Mouse (Mus musculus) stomach, embryonic 16.5 days (tissue): ENCODE measurements around the gene Itga6. TPM values are rescaled to one million over a fixed set of nuclear protein-coding genes. Genes with fewer than 3 reads are reported as not detected.
"Not testable (repeated sequence)": the region's sequence is repeated elsewhere in the genome, so short reads cannot be mapped to it uniquely, and the experiment has no call there.

Experiments
- ATAC-seq: fragments of 200-750 bp; cut with Nextera tagmentation; 2 replicates; pipeline ENCODE4 v1.8.0; 2017; ENCODE audit warnings: moderate number of reproducible peaks, moderate TSS enrichment; ENCODE audit not compliant: insufficient read depth, low FRiP score
- H3K27ac ChIP-seq: fragments of 300-500 bp; sonication (generic); 2 replicates; pipeline ENCODE4 v1.5.1; 2014; ENCODE audit warnings: low read length
- H3K27me3 ChIP-seq: fragments of 300-500 bp; sonication (generic); 2 replicates; pipeline ENCODE4 v1.6.1; 2014; ENCODE audit warnings: low read length, control low read depth, mixed read lengths; ENCODE audit not compliant: control insufficient read depth, insufficient read depth
- H3K36me3 ChIP-seq: fragments of 300-500 bp; sonication (generic); 2 replicates; pipeline ENCODE4 v1.6.1; 2014; ENCODE audit warnings: low read length; ENCODE audit not compliant: control insufficient read depth, insufficient read depth
- H3K4me1 ChIP-seq: fragments of 300-500 bp; sonication (generic); 2 replicates; pipeline ENCODE4 v1.6.1; 2014; ENCODE audit warnings: low read length, control low read depth, mixed read lengths; ENCODE audit not compliant: control insufficient read depth, insufficient read depth
- H3K4me2 ChIP-seq: fragments of 300-500 bp; sonication (generic); 2 replicates; pipeline ENCODE4 v1.6.1; 2014; ENCODE audit warnings: low read depth, low read length, mixed read lengths
- H3K4me3 ChIP-seq: fragments of 300-500 bp; sonication (generic); replicated peaks from 2 replicates; pipeline ENCODE4 v1.5.1; 2014; ENCODE audit warnings: mild to moderate bottlenecking, low read length
- H3K9ac ChIP-seq: fragments of 300-500 bp; sonication (generic); 2 replicates; pipeline ENCODE4 v1.6.1; 2014; ENCODE audit warnings: low read length
- H3K9me3 ChIP-seq: fragments of 300-500 bp; sonication (generic); replicated peaks from 2 replicates; pipeline ENCODE4 v1.6.1; 2016; ENCODE audit warnings: low read length, control low read depth; ENCODE audit not compliant: control insufficient read depth
- WGBS: fragments of 180-500 bp; shearing (Covaris S2); extraction: QIAGEN DNeasy Blood & Tissue Kit; methylation state at CpG from one replicate; pipeline ENCODE4 v1.1.7; 2014; 5-methylcytosine and 5-hydroxymethylcytosine counted together
- polyA plus RNA-seq: library from polyadenylated mRNA; unstranded; fragments of >200 nt; fragmentation: Nextera tagmentation; extraction: Ambion mirVana; gene quantifications from 2 replicates; pipeline ENCODE4 v1.2.1, GENCODE M21; 2015

Gene Itga6
- polyA plus RNA-seq, 1 experiment from 2014 or later, result 47.1 TPM

DNA sequence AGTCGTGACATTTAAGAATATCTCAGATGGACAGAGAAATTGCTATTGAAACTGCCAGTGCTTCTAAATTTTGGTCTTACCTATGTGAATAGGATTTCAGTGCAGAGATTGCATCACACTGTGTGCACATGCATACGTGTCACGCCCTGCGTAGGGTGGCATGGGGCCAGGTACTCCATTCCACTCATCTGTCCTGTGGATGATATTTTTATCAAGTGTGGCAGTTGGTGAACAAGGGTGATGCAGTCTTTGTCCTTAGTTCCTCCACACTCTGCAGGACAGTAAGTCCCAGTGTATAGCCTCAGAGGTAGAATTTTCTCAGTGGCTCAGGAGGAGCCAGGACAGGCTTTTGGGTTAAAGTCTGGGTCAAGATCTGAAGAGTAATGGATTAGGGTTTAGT, 90.8 kb downstream of the Itga6 start:
- ATAC-seq, result no peak
- Histone ChIP-seq H3K4me3 (no peak overlapping the region), H3K4me1 (no peaks in the 10 kb centered on the region), H3K27ac (no peak overlapping the region), H3K9me3 (no peaks in the 10 kb centered on the region), H3K4me2 (no peak overlapping the region), H3K9ac (no peak overlapping the region), H3K36me3 (no peaks in the 10 kb centered on the region), H3K27me3 (no peaks in the 10 kb centered on the region)
- 87% methylated on average over 4 of the region's 4 CpGs for WGBS

DNA sequence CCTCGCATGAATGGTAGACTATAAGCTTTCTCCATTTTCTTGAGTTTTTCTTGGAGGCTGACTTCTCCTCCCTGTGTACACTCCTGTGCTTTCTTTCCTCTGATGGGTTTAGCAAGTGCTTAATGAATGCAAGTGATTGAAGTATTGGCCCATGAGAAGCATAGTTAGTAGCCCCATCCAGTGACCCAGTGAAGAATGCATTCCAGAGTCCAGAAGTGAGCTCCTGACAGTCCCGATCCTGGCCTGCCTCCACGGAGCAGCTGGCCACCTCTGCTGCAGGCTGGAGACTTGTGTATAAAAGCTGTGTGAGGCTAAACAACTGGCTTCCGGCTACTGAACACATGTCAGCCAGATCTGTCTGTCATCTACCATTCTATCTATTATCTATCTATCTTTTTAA, 91.8 kb downstream of the Itga6 start:
- H3K4me2 ChIP-seq, result no peak overlapping the region
- 47% methylated on average over 4 of the region's 4 CpGs for WGBS
- H3K27ac ChIP-seq, result no peak overlapping the region
- no peaks in the 10 kb centered on the region for H3K9me3 ChIP-seq
- no peak for ATAC-seq
- no peak overlapping the region for H3K4me3 ChIP-seq
- H3K36me3 ChIP-seq, result no peaks in the 10 kb centered on the region
- no peak overlapping the region for H3K9ac ChIP-seq
- no peaks in the 10 kb centered on the region for H3K27me3 ChIP-seq
- H3K4me1 ChIP-seq, result no peaks in the 10 kb centered on the region

DNA sequence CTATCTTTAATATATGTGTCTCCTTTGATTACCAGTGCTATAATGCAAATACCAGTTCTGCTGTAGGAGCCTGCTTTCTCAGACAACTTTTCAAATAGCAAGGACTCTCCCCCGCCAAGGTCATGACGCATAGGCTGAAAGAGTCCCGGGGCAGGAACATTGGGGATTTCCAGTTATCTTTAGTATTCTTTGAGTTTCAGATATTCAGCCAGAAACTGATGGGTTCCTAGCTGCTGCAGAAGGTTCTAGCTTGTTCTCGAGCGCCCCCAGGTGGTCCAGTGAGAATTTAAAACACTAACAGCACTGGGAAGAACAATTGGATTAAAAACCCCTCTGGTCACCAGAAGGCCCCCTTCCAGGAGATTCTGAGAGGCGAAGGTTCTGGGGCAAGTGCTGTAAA, 92.4 kb downstream of the Itga6 start:
- Histone ChIP-seq H3K9ac (no peak overlapping the region), H3K36me3 (no peaks in the 10 kb centered on the region), H3K4me2 (no peak overlapping the region), H3K27me3 (no peaks in the 10 kb centered on the region), H3K27ac (no peak overlapping the region), H3K9me3 (no peaks in the 10 kb centered on the region), H3K4me3 (no peak overlapping the region), H3K4me1 (no peaks in the 10 kb centered on the region)
- ATAC-seq, result no peak
- WGBS, result 31% methylated on average over 6 of the region's 6 CpGs

DNA sequence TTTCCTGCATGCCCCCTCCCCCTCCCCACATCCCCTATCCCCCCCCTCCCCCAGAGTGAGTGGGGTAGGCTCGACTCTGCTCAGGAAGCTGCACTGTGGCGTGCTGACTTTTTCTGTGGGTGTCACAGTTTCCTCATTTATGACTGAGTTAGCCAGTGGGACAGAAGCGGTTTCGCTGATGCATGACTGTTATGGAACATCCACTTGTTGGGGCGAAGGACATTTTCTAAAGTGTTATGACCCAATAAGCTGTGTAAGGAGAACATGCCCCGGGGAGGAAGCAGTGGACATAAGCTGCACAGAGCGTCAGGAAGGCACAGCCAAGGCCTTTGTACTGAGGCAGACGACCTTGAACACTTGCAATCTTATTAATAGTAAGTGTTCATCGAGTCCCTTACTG, 97.9 kb downstream of the Itga6 start:
- Histone ChIP-seq H3K9me3 (no peaks in the 10 kb centered on the region), H3K4me2 (no peak overlapping the region), H3K27me3 (no peaks in the 10 kb centered on the region), H3K9ac (no peak overlapping the region), H3K4me3 (no peak overlapping the region), H3K4me1 (no peaks in the 10 kb centered on the region), H3K27ac (no peak overlapping the region), H3K36me3 (peaks cover 4% of the 10 kb centered on the region; the same call in 1 of the 2 replicates)
- 74% methylated on average over 9 of the region's 9 CpGs for WGBS
- no peak for ATAC-seq

DNA sequence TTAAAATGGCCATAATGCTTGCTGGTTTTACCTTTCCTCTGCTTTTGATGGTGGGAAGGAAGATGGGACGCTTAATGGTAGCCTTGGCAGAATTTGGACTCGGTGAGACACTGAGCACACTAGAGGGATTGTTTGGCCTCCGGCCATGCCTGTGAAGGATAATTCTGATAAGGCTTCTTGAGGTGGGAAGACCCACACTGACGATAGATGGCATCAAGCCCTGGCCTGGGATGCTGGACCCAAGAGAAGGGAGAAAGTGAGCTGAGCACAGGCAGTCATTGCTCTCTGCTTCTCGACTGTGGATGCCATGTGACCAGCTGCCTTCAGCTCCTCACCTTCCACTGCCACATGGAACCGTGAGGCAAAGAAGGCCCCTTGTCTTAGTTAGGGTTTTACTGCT, 99.5 kb downstream of the Itga6 start:
- no peaks in the 10 kb centered on the region for H3K4me1 ChIP-seq
- WGBS, result 89% methylated on average over 6 of the region's 6 CpGs
- H3K4me3 ChIP-seq, result no peak overlapping the region
- H3K36me3 ChIP-seq, result peaks cover 4% of the 10 kb centered on the region; the same call in 1 of the 2 replicates
- ATAC-seq, result no peak
- no peak overlapping the region for H3K9ac ChIP-seq
- H3K9me3 ChIP-seq, result no peaks in the 10 kb centered on the region
- no peak overlapping the region for H3K27ac ChIP-seq
- H3K4me2 ChIP-seq, result no peak overlapping the region
- H3K27me3 ChIP-seq, result no peaks in the 10 kb centered on the region

DNA sequence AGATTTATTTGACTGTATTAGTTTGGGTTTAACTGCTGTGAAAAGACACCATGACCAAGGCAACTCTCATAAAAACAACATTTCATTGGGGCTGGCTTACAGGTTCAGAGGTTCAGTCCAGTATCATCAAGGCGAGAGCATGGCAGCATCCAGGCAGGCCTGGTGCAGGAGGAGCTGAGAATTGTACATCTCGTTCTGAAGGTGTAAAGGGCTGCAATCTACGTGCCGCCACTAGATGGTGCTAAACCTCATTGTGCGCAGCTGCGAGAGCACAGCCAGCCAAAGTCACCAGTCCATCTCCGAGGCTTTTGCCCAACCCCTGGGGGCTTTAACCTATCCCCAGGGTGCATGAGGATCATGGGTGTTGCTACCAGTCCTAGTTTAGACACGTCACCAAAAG, 106.7 kb downstream of the Itga6 start:
- 6% methylated on average over 6 of the region's 8 CpGs for WGBS
- H3K27me3 ChIP-seq, H3K4me3 ChIP-seq, H3K9ac ChIP-seq, ATAC-seq, H3K36me3 ChIP-seq, H3K4me2 ChIP-seq, H3K4me1 ChIP-seq, H3K27ac ChIP-seq, H3K9me3 ChIP-seq: not testable (repeated sequence)

DNA sequence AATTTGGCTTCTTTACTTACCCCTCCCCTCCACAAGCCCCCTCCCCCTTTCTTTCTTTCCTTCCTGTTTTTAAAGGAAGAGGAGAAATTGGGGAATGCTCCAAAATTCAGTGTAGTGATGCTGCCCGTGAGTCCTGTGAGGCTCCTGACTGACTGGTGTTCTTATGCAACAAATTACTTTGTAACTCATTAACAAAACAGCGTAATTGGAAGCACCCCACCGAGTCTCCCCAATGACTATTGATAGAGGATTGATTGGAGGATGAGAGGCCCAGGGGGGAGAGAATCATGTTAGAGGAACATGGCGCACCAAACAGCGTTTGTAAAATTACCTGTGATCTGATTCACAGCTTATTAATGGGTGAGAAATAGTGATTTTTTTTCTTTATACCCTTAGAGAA, 109.7 kb downstream of the Itga6 start:
- no peak overlapping the region for H3K4me2 ChIP-seq
- no peaks in the 10 kb centered on the region for H3K27me3 ChIP-seq
- no peaks in the 10 kb centered on the region for H3K4me1 ChIP-seq
- no peak overlapping the region for H3K9ac ChIP-seq
- H3K36me3 ChIP-seq, result no peaks in the 10 kb centered on the region
- no peak for ATAC-seq
- 79% methylated on average over 5 of the region's 5 CpGs for WGBS
- no peak overlapping the region for H3K27ac ChIP-seq
- H3K4me3 ChIP-seq, result no peak overlapping the region
- no peaks in the 10 kb centered on the region for H3K9me3 ChIP-seq

DNA sequence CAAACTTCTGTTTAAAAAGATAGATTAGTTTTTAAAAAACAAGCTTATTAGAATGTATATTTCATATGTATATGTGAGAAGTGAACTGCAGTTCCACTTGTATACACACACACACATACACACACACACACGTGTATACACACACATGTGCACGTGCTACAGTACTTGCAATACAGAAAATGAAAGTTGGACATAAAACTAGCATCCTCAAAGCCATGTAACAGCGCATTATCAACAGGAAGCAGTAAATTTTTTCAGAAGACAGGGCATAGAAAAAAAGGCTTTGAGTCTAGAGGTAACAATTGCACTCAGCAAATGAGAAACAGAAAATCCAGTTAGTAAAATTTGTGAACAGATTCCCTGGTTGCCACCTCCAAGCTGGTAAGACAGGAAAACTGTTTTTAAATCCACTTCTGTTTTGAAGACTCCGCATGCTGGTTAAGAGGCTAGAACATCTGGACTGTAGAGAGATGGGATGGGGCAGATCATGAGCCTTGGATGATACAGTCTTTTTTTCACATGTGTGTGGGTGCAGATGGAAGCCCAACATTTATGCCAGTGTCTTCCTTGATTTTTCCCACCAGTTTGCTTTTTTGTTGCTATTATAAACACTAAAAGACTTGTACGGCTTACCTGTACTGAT, 118.2 kb downstream of the Itga6 start:
- no peak overlapping the region for H3K27ac ChIP-seq
- 74% methylated on average over 5 of the region's 5 CpGs for WGBS
- no peak overlapping the region for H3K4me3 ChIP-seq
- ATAC-seq, result no peak
- no peaks in the 10 kb centered on the region for H3K36me3 ChIP-seq
- H3K4me1 ChIP-seq, result 0 out of 2 replicates have a peak, but pooled peaks cover 3% of the 10 kb centered on the region
- no peak overlapping the region for H3K4me2 ChIP-seq
- no peaks in the 10 kb centered on the region for H3K27me3 ChIP-seq
- no peaks in the 10 kb centered on the region for H3K9me3 ChIP-seq
- H3K9ac ChIP-seq, result no peak overlapping the region

DNA sequence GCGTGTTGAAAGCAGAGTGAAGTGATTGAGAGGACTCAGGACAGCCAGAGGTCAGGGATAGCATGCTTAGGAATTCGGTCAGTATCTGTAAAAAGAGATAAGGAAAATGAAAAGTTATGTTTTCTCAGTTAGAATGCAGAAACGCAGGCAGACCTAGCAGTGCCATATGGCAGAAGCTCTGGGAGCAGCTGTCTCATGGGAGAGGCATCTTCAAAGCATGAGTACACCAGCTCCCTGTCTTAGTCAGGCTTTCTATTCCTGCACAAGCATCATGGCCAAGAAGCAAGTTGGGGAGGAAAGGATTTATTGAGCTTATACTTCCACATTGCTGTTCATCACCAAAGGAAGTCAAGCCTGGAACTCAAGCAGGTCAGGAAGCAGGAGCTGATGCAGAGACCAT, 119.6 kb downstream of the Itga6 start:
- Histone ChIP-seq H3K9ac (no peak overlapping the region), H3K4me1 (0 out of 2 replicates have a peak, but pooled peaks cover 3% of the 10 kb centered on the region), H3K4me3 (no peak overlapping the region), H3K9me3 (no peaks in the 10 kb centered on the region), H3K4me2 (no peak overlapping the region), H3K27me3 (no peaks in the 10 kb centered on the region), H3K36me3 (no peaks in the 10 kb centered on the region), H3K27ac (no peak overlapping the region)
- WGBS, result 31% methylated on average over 3 of the region's 3 CpGs
- no peak for ATAC-seq
